Mouse (Mus musculus) heart, adult 10 weeks (tissue): Measurements from ENCODE around the gene Prrx1. TPM values are rescaled to one million over a fixed set of nuclear protein-coding genes. Genes with fewer than 3 reads are reported as not detected.

ENCODE experiments used
- polyA plus RNA-seq: library from polyadenylated mRNA; stranded (reverse); fragments of 350-450 nt; fragmentation: Illumina TruSeq; extraction: RNeasy Lipid Tissue Mini Kit (QIAGEN cat#74804); gene quantifications from one replicate; pipeline ENCODE4 v1.2.3, GENCODE M21; 2014; ENCODE audit warnings: low read depth, low replicate concordance

The Prrx1 gene
- polyA plus RNA-seq, result 32.5 TPM

GRCm38 (mm10) chr1:163313101-163313773 lies at the start of gene Prrx1:
Prrx1 (minus strand) TSS chr1:163313710.

Other genes with a start within 250 kb of the Prrx1 start
- not detected for gene Mroh9, start 228.0 kb downstream of the Prrx1 start, polyA plus RNA-seq
- gene Gorab, start 90.0 kb upstream of the Prrx1 start, polyA plus RNA-seq, result 3.6 TPM